Comparison of ENCODE assay signal across 8 mouse cellular contexts in genomic region chr2:163424597-163424996, GRCm38 (mm10). TPM values are rescaled to one million over a fixed set of nuclear protein-coding genes. Genes with fewer than 3 reads are reported as not detected.
DNase-seq lines count a peak whose midpoint lies in the region; ATAC-seq lines count a peak whose summit lies in the region.

TSS of gene Oser1 (minus strand) at chr2:163424697.

- H3K36me3 ChIP-seq in kidney, embryonic 14.5 days (ENCODE audit: control insufficient read depth, insufficient read depth, low read length): no peaks in the 10 kb centered on the region
- H3K36me3 ChIP-seq in intestine, embryonic 14.5 days (ENCODE audit: control insufficient read depth, insufficient read depth, low read length): no peaks in the 10 kb centered on the region

- no peaks in the 10 kb centered on the region for H3K27me3 ChIP-seq in kidney, embryonic 14.5 days (ENCODE audit: control insufficient read depth, insufficient read depth, low read length)
- no peaks in the 10 kb centered on the region for H3K27me3 ChIP-seq in intestine, embryonic 14.5 days (replicated peaks; ENCODE audit: control insufficient read depth, insufficient read depth, low read length)

- no peaks in the 10 kb centered on the region for H3K9me3 ChIP-seq in kidney, embryonic 14.5 days (ENCODE audit: control insufficient read depth, low read length)
- H3K9me3 ChIP-seq in intestine, embryonic 14.5 days (ENCODE audit: control insufficient read depth, low read length): no peaks in the 10 kb centered on the region

- no peak within 1 kb of the TSS for H3K27ac ChIP-seq in kidney, embryonic 14.5 days (ENCODE audit: low read depth, low read length)
- H3K27ac ChIP-seq in intestine, embryonic 14.5 days (ENCODE audit: low read depth): no peak within 1 kb of the TSS

- no peak within 1 kb of the TSS for H3K4me2 ChIP-seq in kidney, embryonic 14.5 days (replicated peaks; ENCODE audit: low read depth, low read length)
- H3K4me2 ChIP-seq in intestine, embryonic 14.5 days (ENCODE audit: low read length): no peak within 1 kb of the TSS

- no peak within 1 kb of the TSS for H3K9ac ChIP-seq in kidney, embryonic 14.5 days (ENCODE audit: low read depth, low read length)
- H3K9ac ChIP-seq in intestine, embryonic 14.5 days (ENCODE audit: low read length): no peak within 1 kb of the TSS

- no peak within 1 kb of the TSS for H3K4me3 ChIP-seq in kidney, embryonic 14.5 days (ENCODE audit: low read length)
- no peak within 1 kb of the TSS for H3K4me3 ChIP-seq in intestine, embryonic 14.5 days (ENCODE audit: low read depth, low read length)

- no peak for DNase-seq in kidney, postnatal 14 days
- DNase-seq in adrenal gland, postnatal 4 days (ENCODE audit: low spot score in 2 of 2): no peak
- DNase-seq in gastrocnemius, postnatal 36 days: no peak
- DNase-seq in intestine, embryonic 14.5 days (ENCODE audit: low spot score): no peak
- no peak for DNase-seq in urinary bladder, adult 18-20 months (ENCODE audit: low spot score in 2 of 2)
- DNase-seq in natural killer cell, adult 2 months (ENCODE audit: low spot score in 2 of 2): no peak

- 82% methylated on average over 6 of the region's 6 CpGs for WGBS in kidney, embryonic 14.5 days
- 82% methylated on average over 6 of the region's 6 CpGs for WGBS in intestine, embryonic 14.5 days

- intact Hi-C loops in gastrocnemius, postnatal 36 days (cut with DNase I): loop anchor here (5.0 kb wide), 1 partner anchor 48 kb away; the partner anchor contains the start of gene Fitm2

- no peak for ATAC-seq in kidney, embryonic 14.5 days (ENCODE audit: low FRiP score, low TSS enrichment)
- ATAC-seq in intestine, embryonic 14.5 days (replicated peaks; ENCODE audit: low FRiP score, low TSS enrichment, low read depth): no peak
- ATAC-seq in megakaryocyte-erythroid progenitor cell, adult 5-6 weeks (replicated peaks; ENCODE audit: low FRiP score, low TSS enrichment, poor library complexity, severe bottlenecking): no peak

- H3K4me1 ChIP-seq in kidney, embryonic 14.5 days (ENCODE audit: control insufficient read depth, insufficient read depth, low read length): peaks cover 3% of the 10 kb centered on the region; the same call in 1 of the 2 replicates
- H3K4me1 ChIP-seq in intestine, embryonic 14.5 days (replicated peaks; ENCODE audit: control insufficient read depth, insufficient read depth, low read length): peaks cover 6% of the 10 kb centered on the region

RNA-seq across cellular contexts. Expression of gene Oser1, which starts in this region (rescaled TPM):
- polyA plus RNA-seq in kidney, embryonic 14.5 days (2014; fragmentation: Nextera tagmentation; extraction: Ambion mirVana): 74.4 and 93.3 TPM in 2 replicates
- 10 to 100 TPM; 34.7 to 36.6 TPM for total RNA-seq in adrenal gland, postnatal 4 days (2021)
- total RNA-seq in gastrocnemius, postnatal 36 days (2021): 10 to 100 TPM; 31.3 to 32.4 TPM
- 88.9 and 97.7 TPM in 2 replicates for polyA plus RNA-seq in intestine, embryonic 14.5 days (2014; fragmentation: Nextera tagmentation; extraction: Ambion mirVana)
- 24.6 and 25.8 TPM in 2 replicates for total RNA-seq in megakaryocyte-erythroid progenitor cell, adult 5-6 weeks (2014; fragmentation: Nextera tagmentation)
- total RNA-seq in megakaryocyte-erythroid progenitor cell, adult 5-6 weeks (2017): 46.6 and 53.5 TPM in 2 replicates
